In genomic region chr11:46065201-46066011, GRCm38 (mm10) we compare ENCODE assay signal across 9 mouse cellular contexts. TPM values are rescaled to one million over a fixed set of nuclear protein-coding genes. Genes with fewer than 3 reads are reported as not detected.
A peak's percentile ranks its signal among the peaks of the same experiment; 100 is the strongest.
DNase-seq lines count a peak whose midpoint lies in the region; ATAC-seq lines count a peak whose summit lies in the region.
"Had no signal": no experiment of that assay in that cellular context is flagged by ENCODE, and none has a peak within 500 bp of the region (broad histone marks: within the 10 kb centered on the region; RNA-seq: fewer than 3 reads in every experiment).

No protein-coding gene starts in this region.

- no peak overlapping the region for H3K4me2 ChIP-seq in neural tube, embryonic 11.5 days (ENCODE audit: low read depth)
- H3K4me2 ChIP-seq in intestine, embryonic 14.5 days (ENCODE audit: low read length), result no peak overlapping the region
- H3K4me2 ChIP-seq in liver, embryonic 12.5 days, result no peak overlapping the region
- no peak overlapping the region for H3K4me2 ChIP-seq in neural tube, embryonic 13.5 days

- H3K36me3 ChIP-seq in neural tube, embryonic 11.5 days (ENCODE audit: control insufficient read depth, insufficient read depth, low read length), result no peaks in the 10 kb centered on the region
- peaks cover 31% of the 10 kb centered on the region for H3K36me3 ChIP-seq in intestine, embryonic 14.5 days (ENCODE audit: control insufficient read depth, insufficient read depth, low read length)
- H3K36me3 ChIP-seq in liver, embryonic 12.5 days, result no peaks in the 10 kb centered on the region
- peaks cover 33% of the 10 kb centered on the region for H3K36me3 ChIP-seq in neural tube, embryonic 13.5 days

- H3K4me3 ChIP-seq in neural tube, embryonic 11.5 days (ENCODE audit: low read depth, low read length), result no peak overlapping the region
- H3K4me3 ChIP-seq in intestine, embryonic 14.5 days (ENCODE audit: low read depth, low read length), result no peak overlapping the region
- H3K4me3 ChIP-seq in liver, embryonic 12.5 days, result no peak overlapping the region
- H3K4me3 ChIP-seq in neural tube, embryonic 13.5 days, result no peak overlapping the region

- no peaks in the 10 kb centered on the region for H3K27me3 ChIP-seq in neural tube, embryonic 11.5 days (ENCODE audit: control insufficient read depth, insufficient read depth, low read length)
- no peaks in the 10 kb centered on the region for H3K27me3 ChIP-seq in intestine, embryonic 14.5 days (replicated peaks; ENCODE audit: control insufficient read depth, insufficient read depth, low read length)
- H3K27me3 ChIP-seq in liver, embryonic 12.5 days (replicated peaks), result peaks cover 33% of the 10 kb centered on the region
- H3K27me3 ChIP-seq in neural tube, embryonic 13.5 days, result no peaks in the 10 kb centered on the region
- H3K27me3 ChIP-seq: Patski had no signal

- H3K4me1 ChIP-seq in neural tube, embryonic 11.5 days (ENCODE audit: control insufficient read depth, insufficient read depth, low read length), result peaks cover 8% of the 10 kb centered on the region; the same call in 1 of the 2 replicates
- H3K4me1 ChIP-seq in intestine, embryonic 14.5 days (replicated peaks; ENCODE audit: control insufficient read depth, insufficient read depth, low read length), result peaks cover 36% of the 10 kb centered on the region
- peaks cover 17% of the 10 kb centered on the region for H3K4me1 ChIP-seq in liver, embryonic 12.5 days
- peaks cover 45% of the 10 kb centered on the region for H3K4me1 ChIP-seq in neural tube, embryonic 13.5 days (replicated peaks)

- intact Hi-C loops in gastrocnemius, postnatal 14 days (cut with DNase I; ENCODE audit: low total_unique reads), result no loop called here

- no peaks in the 10 kb centered on the region for H3K9me3 ChIP-seq in neural tube, embryonic 11.5 days (ENCODE audit: control insufficient read depth, low read length)
- H3K9me3 ChIP-seq in intestine, embryonic 14.5 days (ENCODE audit: control insufficient read depth, low read length), result no peaks in the 10 kb centered on the region
- no peaks in the 10 kb centered on the region for H3K9me3 ChIP-seq in liver, embryonic 12.5 days (replicated peaks)
- no peaks in the 10 kb centered on the region for H3K9me3 ChIP-seq in neural tube, embryonic 13.5 days

- H3K9ac ChIP-seq in neural tube, embryonic 11.5 days (ENCODE audit: low read length), result no peak overlapping the region
- H3K9ac ChIP-seq in intestine, embryonic 14.5 days (ENCODE audit: low read length), result 0 out of 2 replicates have a peak overlapping the region, but pooled peaks have one; percentile 6
- H3K9ac ChIP-seq in liver, embryonic 12.5 days, result no peak overlapping the region
- H3K9ac ChIP-seq in neural tube, embryonic 13.5 days, result no peak overlapping the region

- DNase-seq in neural tube, embryonic 11.5 days (ENCODE audit: low spot score), result no peak
- DNase-seq in neural tube, embryonic 10.5 days (ENCODE audit: extremely low spot score, low spot score), result no peak
- peak; percentile 68 for DNase-seq in cerebellum, adult 9-10 months
- DNase-seq in gastrocnemius, postnatal 14 days, result peak; percentile 56
- DNase-seq in intestine, embryonic 14.5 days (ENCODE audit: low spot score), result no peak
- no peak for DNase-seq in spleen, postnatal 4 days (ENCODE audit: low spot score in 2 of 2)

- WGBS in neural tube, embryonic 11.5 days, result 65% methylated on average over 21 of the region's 21 CpGs
- WGBS in intestine, embryonic 14.5 days, result 52% methylated on average over 21 of the region's 21 CpGs
- WGBS in liver, embryonic 12.5 days (ENCODE audit: insufficient replicate concordance), result 43% methylated on average over 21 of the region's 21 CpGs
- WGBS in neural tube, embryonic 13.5 days, result 56% methylated on average over 21 of the region's 21 CpGs

- no peak for ATAC-seq in neural tube, embryonic 11.5 days (ENCODE audit: insufficient read depth, low FRiP score, low TSS enrichment)
- peak; percentile 41; the same call in 1 of the 2 replicates for ATAC-seq in intestine, embryonic 14.5 days (replicated peaks; ENCODE audit: low FRiP score, low TSS enrichment, low read depth)
- ATAC-seq in liver, embryonic 12.5 days, result peak; percentile 58
- ATAC-seq in neural tube, embryonic 13.5 days (ENCODE audit: low read depth), result peak; percentile 42; the same call in 1 of the 2 replicates
- ATAC-seq: Patski had no signal

- 0 out of 2 replicates have a peak overlapping the region, but pooled peaks have one; percentile 49 for H3K27ac ChIP-seq in neural tube, embryonic 11.5 days (ENCODE audit: low read depth, low read length)
- peak overlapping the region; percentile 81 for H3K27ac ChIP-seq in intestine, embryonic 14.5 days (ENCODE audit: low read depth)
- H3K27ac ChIP-seq in liver, embryonic 12.5 days, result peak overlapping the region; percentile 62
- H3K27ac ChIP-seq in neural tube, embryonic 13.5 days (replicated peaks), result peak overlapping the region; percentile 59

RNA-seq across cellular contexts. Expression of gene Adam19, which starts 9.6 kb away (rescaled TPM):
- polyA plus RNA-seq in neural tube, embryonic 11.5 days (2014; fragmentation: Nextera tagmentation; extraction: Ambion mirVana), result 17.7 and 20.0 TPM in 2 replicates
- 10 to 100 TPM; 13.0 to 22.2 TPM for total RNA-seq in gastrocnemius, postnatal 14 days (2021)
- 21.3 and 24.6 TPM in 2 replicates for polyA plus RNA-seq in intestine, embryonic 14.5 days (2014; fragmentation: Nextera tagmentation; extraction: Ambion mirVana)
- polyA plus RNA-seq in liver, embryonic 12.5 days (2016; fragmentation: Nextera tagmentation; extraction: Ambion mirVana), result 3.6 and 4.5 TPM in 2 replicates
- polyA plus RNA-seq in neural tube, embryonic 13.5 days (2015; fragmentation: Nextera tagmentation; extraction: Ambion mirVana), result 19.2 and 19.8 TPM in 2 replicates

RNA-seq across cellular contexts. Expression of gene Gm12166, which starts 13.3 kb away (rescaled TPM):
- 3.3 TPM in 2 replicates for polyA plus RNA-seq in neural tube, embryonic 11.5 days (2014; fragmentation: Nextera tagmentation; extraction: Ambion mirVana)
- total RNA-seq in gastrocnemius, postnatal 14 days (2021), result 1 to 10 TPM in 1 of 2 experiments, under 1 TPM in 1; 0.57 to 1.4 TPM
- 4.1 and 4.6 TPM in 2 replicates for polyA plus RNA-seq in intestine, embryonic 14.5 days (2014; fragmentation: Nextera tagmentation; extraction: Ambion mirVana)
- polyA plus RNA-seq in liver, embryonic 12.5 days (2016; fragmentation: Nextera tagmentation; extraction: Ambion mirVana), result 4.1 and 5.3 TPM in 2 replicates
- polyA plus RNA-seq in neural tube, embryonic 13.5 days (2015; fragmentation: Nextera tagmentation; extraction: Ambion mirVana), result 6.6 and 7.2 TPM in 2 replicates

Comparison
In these comparisons a context has a peak if more than half of its experiments do, and no peak if none do; other contexts are left out.
1. DNase-seq: peak in cerebellum, adult 9-10 months (single experiment) and gastrocnemius, postnatal 14 days (single experiment); none in neural tube, embryonic 11.5 days (single experiment), neural tube, embryonic 10.5 days (single experiment), intestine, embryonic 14.5 days (single experiment) and spleen, postnatal 4 days (0 of 2).
2. Peak in every context shown above with its lines, with median percentiles within 50 percentile points of each other: H3K27ac ChIP-seq.